Mouse (Mus musculus) heart, embryonic 16.5 days (tissue): ENCODE data around the gene Prss3. TPM values are rescaled to one million over a fixed set of nuclear protein-coding genes. Genes with fewer than 3 reads are reported as not detected.
"Not testable (repeated sequence)": the region's sequence is repeated elsewhere in the genome, so short reads cannot be mapped to it uniquely, and the experiment has no call there.

Source experiments
- ATAC-seq: fragments of 200-750 bp; cut with Nextera tagmentation; replicated peaks from 2 replicates; pipeline ENCODE4 v1.8.0; 2017; ENCODE audit warnings: moderate number of reproducible peaks; ENCODE audit not compliant: insufficient read depth, low FRiP score; ENCODE audit errors: extremely low read depth
- H3K27ac ChIP-seq: fragments of 300-500 bp; sonication (generic); 2 replicates; pipeline ENCODE4 v1.5.1; 2014; ENCODE audit warnings: mild to moderate bottlenecking, low read length, control low read depth, moderate library complexity
- H3K27me3 ChIP-seq: fragments of 300-500 bp; sonication (generic); 2 replicates; pipeline ENCODE4 v1.6.1; 2014; ENCODE audit warnings: low read length, mixed read lengths; ENCODE audit not compliant: control insufficient read depth, insufficient read depth
- H3K36me3 ChIP-seq: fragments of 300-500 bp; sonication (generic); 2 replicates; pipeline ENCODE4 v1.6.1; 2014; ENCODE audit not compliant: control insufficient read depth, insufficient read depth
- H3K4me1 ChIP-seq: fragments of 300-500 bp; sonication (generic); 2 replicates; pipeline ENCODE4 v1.6.1; 2014; ENCODE audit warnings: low read length, mixed read lengths; ENCODE audit not compliant: control insufficient read depth, insufficient read depth
- H3K4me2 ChIP-seq: fragments of 300-500 bp; sonication (generic); 2 replicates; pipeline ENCODE4 v1.6.1; 2014; ENCODE audit warnings: low read depth, mild to moderate bottlenecking, control low read depth, low read length
- H3K4me3 ChIP-seq: fragments of 300-500 bp; sonication (generic); 2 replicates; pipeline ENCODE4 v1.5.1; 2014; ENCODE audit warnings: mild to moderate bottlenecking, control low read depth, low read length
- H3K9ac ChIP-seq: fragments of 300-500 bp; sonication (generic); 2 replicates; pipeline ENCODE4 v1.6.1; 2014; ENCODE audit warnings: low read length, control low read depth
- H3K9me3 ChIP-seq: fragments of 300-500 bp; sonication (generic); replicated peaks from 2 replicates; pipeline ENCODE4 v1.6.1; 2016; ENCODE audit warnings: low read length; ENCODE audit not compliant: control insufficient read depth
- WGBS: fragments of 180-500 bp; shearing (Covaris S2); extraction: QIAGEN DNeasy Blood & Tissue Kit; methylation state at CpG from one replicate; pipeline ENCODE4 v1.1.7; 2014; 5-methylcytosine and 5-hydroxymethylcytosine counted together
- polyA plus RNA-seq: library from polyadenylated mRNA; unstranded; fragments of >200 nt; fragmentation: Nextera tagmentation; extraction: Ambion mirVana; gene quantifications from 2 replicates; pipeline ENCODE4 v1.2.1, GENCODE M21; 2015

Prss3 gene
- polyA plus RNA-seq: not detected in 2 replicates

DNA sequence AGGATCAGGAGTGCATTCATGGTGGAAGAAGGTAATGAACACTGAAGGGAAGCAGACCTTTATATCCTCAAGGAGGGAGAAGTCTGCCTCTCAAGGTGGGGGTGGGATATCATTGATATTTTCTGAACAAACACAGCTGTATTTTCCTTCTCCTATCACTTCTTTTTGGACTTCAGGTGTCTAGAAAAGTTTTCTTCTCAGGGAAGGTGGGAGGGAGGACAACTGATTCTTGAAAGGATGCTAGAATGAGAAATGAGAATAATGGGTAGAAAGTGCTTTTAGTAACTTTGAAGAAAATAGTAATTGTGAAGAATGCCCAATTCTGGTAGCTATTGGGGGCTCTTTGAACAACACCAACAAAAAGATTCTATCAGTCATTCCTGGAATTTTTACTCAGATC lies at the start of gene Prss3:
TSS of gene Prss3 (minus strand) at position 101 of the 400 bp plus-strand sequence.
- ATAC-seq, H3K9ac ChIP-seq, H3K27me3 ChIP-seq, H3K9me3 ChIP-seq, H3K27ac ChIP-seq, H3K4me2 ChIP-seq, H3K4me1 ChIP-seq, H3K4me3 ChIP-seq, H3K36me3 ChIP-seq: not testable (repeated sequence)

DNA sequence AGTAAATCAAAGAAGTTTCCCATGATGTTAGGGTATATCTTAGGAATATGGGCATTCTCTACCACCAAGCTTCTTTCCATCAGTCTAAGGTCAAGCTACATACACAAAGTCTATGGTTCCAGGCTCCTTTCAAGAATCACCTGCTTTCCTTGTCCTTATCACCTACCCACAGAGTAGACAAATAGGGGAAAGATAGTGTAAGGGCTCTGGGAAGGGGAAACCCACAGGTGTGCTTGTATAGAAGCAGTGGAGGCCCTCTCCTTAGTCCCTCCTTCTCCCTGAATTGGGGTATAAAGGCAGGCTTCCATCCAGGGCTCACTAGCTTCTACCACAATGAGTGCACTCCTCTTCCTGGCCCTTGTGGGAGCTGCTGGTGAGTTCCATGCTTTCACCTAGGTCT lies 14.6 kb upstream of the Prss3 start, which contains the start of gene Gm5771:
TSS of gene Gm5771 (plus strand) at position 301 of the 400 bp plus-strand sequence.
- H3K9me3 ChIP-seq, ATAC-seq, H3K27ac ChIP-seq, H3K4me1 ChIP-seq, H3K9ac ChIP-seq, H3K4me2 ChIP-seq, H3K27me3 ChIP-seq, H3K36me3 ChIP-seq, H3K4me3 ChIP-seq: not testable (repeated sequence)

DNA sequence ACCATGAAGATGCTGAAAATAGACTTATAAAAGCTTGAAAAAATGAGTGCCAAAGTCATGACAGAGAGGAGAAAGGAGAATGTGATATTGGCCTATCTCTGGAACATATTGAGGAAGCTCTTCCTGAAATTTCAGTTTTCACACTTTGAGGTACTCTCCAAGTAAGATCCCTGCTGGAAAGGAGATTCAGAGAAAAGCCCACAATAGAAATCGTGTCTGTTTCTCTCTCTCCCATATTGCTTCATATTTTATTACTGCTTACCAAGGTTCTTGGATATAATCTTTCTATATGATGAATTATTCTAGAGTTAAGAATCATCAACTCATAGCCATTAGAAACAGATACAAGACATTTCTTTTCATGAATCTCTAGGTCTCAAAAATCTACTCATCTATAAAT lies 14.2 kb upstream of the Prss3 start:
- WGBS: 50% methylated on average over 1 of the region's 1 CpGs
- H3K4me1 ChIP-seq, H3K27ac ChIP-seq, H3K27me3 ChIP-seq, H3K9ac ChIP-seq, H3K4me3 ChIP-seq, ATAC-seq, H3K36me3 ChIP-seq, H3K4me2 ChIP-seq, H3K9me3 ChIP-seq: not testable (repeated sequence)

DNA sequence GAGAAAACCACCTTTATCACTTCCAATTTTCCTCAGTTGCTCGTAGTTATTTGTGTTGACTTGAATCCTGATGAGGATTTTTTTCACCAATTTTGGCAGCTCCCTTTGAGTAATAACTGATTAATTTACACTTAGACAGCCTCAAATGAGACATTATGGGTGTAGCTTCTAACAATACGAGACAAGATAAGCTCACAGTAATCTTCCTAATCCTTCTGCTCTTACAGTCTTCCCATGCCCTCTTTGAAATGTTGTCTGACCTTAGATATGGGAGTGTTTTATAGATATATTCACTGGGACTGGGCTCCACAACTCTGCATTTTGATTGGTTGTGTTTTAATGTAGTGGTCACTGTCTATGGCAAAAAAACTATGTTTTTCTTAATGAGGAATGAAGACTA lies 9.3 kb upstream of the Prss3 start:
- Histone ChIP-seq H3K9me3 (no peaks in the 10 kb centered on the region), H3K4me3 (no peak overlapping the region), H3K36me3 (no peaks in the 10 kb centered on the region), H3K27ac (no peak overlapping the region), H3K4me1 (no peaks in the 10 kb centered on the region), H3K27me3 (no peaks in the 10 kb centered on the region), H3K4me2 (no peak overlapping the region), H3K9ac (no peak overlapping the region)
- WGBS: 64% methylated on average over 2 of the region's 2 CpGs
- no peak for ATAC-seq

DNA sequence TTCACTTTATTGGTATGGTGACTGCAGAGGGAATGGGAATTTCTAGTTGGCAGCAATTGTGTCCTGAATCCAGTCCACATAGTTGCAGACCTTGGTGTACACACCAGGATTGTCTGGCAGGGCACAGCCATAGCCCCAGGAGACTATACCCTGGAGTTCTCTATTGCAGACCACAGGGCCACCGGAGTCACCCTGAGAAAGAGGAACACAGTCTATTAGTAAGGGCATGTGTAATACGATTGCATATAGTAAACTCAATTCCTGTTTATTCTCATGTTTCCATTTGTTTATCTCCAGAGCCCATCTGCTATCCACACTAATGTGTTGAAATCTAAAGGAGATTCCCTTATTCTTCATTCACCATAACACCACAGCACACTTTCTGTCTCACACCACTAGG lies 3.7 kb downstream of the Prss3 start:
- H3K27ac ChIP-seq, H3K4me3 ChIP-seq, H3K4me1 ChIP-seq, H3K4me2 ChIP-seq, H3K9ac ChIP-seq, H3K9me3 ChIP-seq, ATAC-seq, H3K27me3 ChIP-seq, H3K36me3 ChIP-seq: not testable (repeated sequence)
- 83% methylated on average over 1 of the region's 2 CpGs for WGBS

DNA sequence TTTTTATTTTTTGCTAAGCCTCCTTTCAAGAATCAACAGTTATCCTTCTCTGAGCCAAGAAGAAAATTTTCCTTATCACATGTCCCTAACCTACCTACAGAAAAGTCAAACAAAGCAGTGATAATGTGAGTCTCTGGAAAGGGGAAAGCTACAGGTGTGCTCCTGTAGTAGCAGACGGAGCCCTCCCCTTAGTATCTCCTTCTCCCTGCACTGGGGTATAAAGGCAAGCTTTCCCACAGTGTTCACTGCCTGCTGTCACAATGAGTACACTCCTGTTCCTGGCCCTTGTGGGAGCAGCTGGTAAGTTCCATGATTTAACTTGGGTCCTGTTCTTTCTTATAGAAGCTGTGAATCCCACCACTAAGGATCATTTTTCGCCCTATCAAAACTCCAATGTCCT lies 23.5 kb downstream of the Prss3 start, which contains the start of gene Try10:
TSS of gene Try10 (plus strand) at position 174 of the 400 bp plus-strand sequence.
- Histone ChIP-seq H3K27me3 (no peaks in the 10 kb centered on the region), H3K4me3 (no peak within 1 kb of the TSS), H3K27ac (no peak within 1 kb of the TSS), H3K4me2 (no peak within 1 kb of the TSS), H3K4me1 (no peaks in the 10 kb centered on the region), H3K36me3 (no peaks in the 10 kb centered on the region), H3K9me3 (no peaks in the 10 kb centered on the region), H3K9ac (no peak within 1 kb of the TSS)
- no peak for ATAC-seq
- 71% methylated on average over 2 of the region's 2 CpGs for WGBS

Other genes starting within 250 kb of the Prss3 start
- not detected in 2 replicates for gene Try4, start 75.4 kb downstream of the Prss3 start, polyA plus RNA-seq
- gene Try5, start 60.8 kb downstream of the Prss3 start, polyA plus RNA-seq: 0.21 TPM in 1 of 2 replicates, not detected in the other
- gene Try10, start 23.6 kb downstream of the Prss3 start, polyA plus RNA-seq: not detected in 2 replicates
- gene Gm5771, start 14.7 kb upstream of the Prss3 start, polyA plus RNA-seq: not detected in 2 replicates
- 0.18 TPM in 1 of 2 replicates, not detected in the other for gene Gm10334, start 68.5 kb upstream of the Prss3 start, polyA plus RNA-seq
- gene Prss1, start 81.3 kb upstream of the Prss3 start, polyA plus RNA-seq: 0.28 TPM in 1 of 2 replicates, not detected in the other
- 0.30 TPM in 1 of 2 replicates, not detected in the other for gene Prss2, start 144.1 kb upstream of the Prss3 start, polyA plus RNA-seq
- 5.4 and 6.5 TPM in 2 replicates for gene Ephb6, start 227.8 kb upstream of the Prss3 start, polyA plus RNA-seq